Mouse (Mus musculus) common myeloid progenitor, adult 5-6 weeks (primary cell): Measurements from ENCODE around the gene Vdac2. TPM values are rescaled to one million over a fixed set of nuclear protein-coding genes. Genes with fewer than 3 reads are reported as not detected.

Experiments used
- ATAC-seq: replicated peaks from 2 replicates; pipeline ENCODE4 v1.8.0; 2016; ENCODE audit warnings: low read depth, mild to moderate bottlenecking, moderate TSS enrichment, inconsistent platforms; ENCODE audit not compliant: poor library complexity, severe bottlenecking
- total RNA-seq: library from RNA; stranded (forward); fragments of 200-1000, 187-1606 nt; gene quantifications from 2 replicates; pipeline ENCODE4 v1.2.3, GENCODE M21; 2017

Gene Vdac2
- total RNA-seq, 1 experiment from 2014 or later: 310 TPM

- no peak for ATAC-seq
Observed at GRCm38 (mm10) chr14:21814606-21815005, 10.4 kb upstream of the Vdac2 start.

GRCm38 (mm10) chr14:21816255-21816654 lies 8.8 kb upstream of the Vdac2 start:
- ATAC-seq: no peak

- no peak for ATAC-seq
Observed at GRCm38 (mm10) chr14:21817453-21817852, 7.6 kb upstream of the Vdac2 start.

- no peak; the same call in 1 of the 2 replicates for ATAC-seq
Observed at GRCm38 (mm10) chr14:21820880-21821505, 4.0 kb upstream of the Vdac2 start.

- ATAC-seq: no peak
Observed at GRCm38 (mm10) chr14:21822307-21822706, 2.7 kb upstream of the Vdac2 start.

GRCm38 (mm10) chr14:21822795-21823374 lies 2.2 kb upstream of the Vdac2 start:
- ATAC-seq: peak; percentile 86

- ATAC-seq: no peak
Observed at GRCm38 (mm10) chr14:21823897-21824296, 1.1 kb upstream of the Vdac2 start.

- no peak for ATAC-seq
Observed at GRCm38 (mm10) chr14:21825786-21826491, 901 bp downstream of the Vdac2 start.

GRCm38 (mm10) chr14:21830876-21831767 lies 6.1 kb downstream of the Vdac2 start:
- peak; percentile 87 for ATAC-seq

GRCm38 (mm10) chr14:21831830-21832403 lies 6.9 kb downstream of the Vdac2 start:
- ATAC-seq: peak; percentile 36; the same call in 1 of the 2 replicates

- no peak for ATAC-seq
Observed at GRCm38 (mm10) chr14:21838336-21839017, 13.4 kb downstream of the Vdac2 start.

GRCm38 (mm10) chr14:21841819-21842592 lies 17.0 kb downstream of the Vdac2 start:
- no peak for ATAC-seq

GRCm38 (mm10) chr14:21843263-21843662 lies 18.2 kb downstream of the Vdac2 start:
- ATAC-seq: no peak

- no peak for ATAC-seq
Observed at GRCm38 (mm10) chr14:21846827-21847380, 21.9 kb downstream of the Vdac2 start.

- ATAC-seq: peak; percentile 46
Observed at GRCm38 (mm10) chr14:21847381-21848165, 22.5 kb downstream of the Vdac2 start.

GRCm38 (mm10) chr14:21848166-21849154 lies 23.4 kb downstream of the Vdac2 start, which contains the start of gene Comtd1:
TSS of gene Comtd1 (minus strand) at chr14:21848977.
- peak; percentile 81 for ATAC-seq
